In genomic region chrX:12677396-12677795, GRCm38 (mm10) we compare ENCODE assay signal across 7 mouse cellular contexts. TPM values are rescaled to one million over a fixed set of nuclear protein-coding genes. Genes with fewer than 3 reads are reported as not detected.
DNase-seq lines count a peak whose midpoint lies in the region; TF ChIP-seq lines count a peak whose summit lies in the region.

No protein-coding gene starts in this region.

- no peak for TF ChIP-seq POLR2A in spleen, adult 2 months (IDR thresholded peaks at IDR 0.05; ENCODE audit: low read depth, low read length)

- no peak overlapping the region for H3K4me3 ChIP-seq in embryonic facial prominence, embryonic 10.5 days
- H3K4me3 ChIP-seq in spleen, adult 2 months (ENCODE audit: extremely low read depth, insufficient read depth, insufficient read length), result no peak overlapping the region

- DNase-seq in urinary bladder, adult 18-20 months (ENCODE audit: low spot score in 2 of 2), result peak; percentile 18 to 33
- DNase-seq in urinary bladder, postnatal 10 days (ENCODE audit: low spot score), result no peak
- peak; percentile 81 for DNase-seq in adrenal gland, postnatal 14 days
- peak; percentile 61 for DNase-seq in embryonic facial prominence, embryonic 10.5 days (ENCODE audit: low spot score)
- DNase-seq in kidney, postnatal 36 days, result peak; percentile 62 to 82
- DNase-seq in lung, postnatal 10 days, result peak; percentile 72
- DNase-seq in spleen, adult 2 months (ENCODE audit: low read depth in 1 of 2, low spot score in 2 of 2), result peak; percentile 21 to 44

- H3K27me3 ChIP-seq in embryonic facial prominence, embryonic 10.5 days (replicated peaks; ENCODE audit: low read depth, poor library complexity, severe bottlenecking), result peaks cover 19% of the 10 kb centered on the region
- no peaks in the 10 kb centered on the region for H3K27me3 ChIP-seq in spleen, adult 2 months (ENCODE audit: control insufficient read depth, insufficient read depth, low read length)

- no peak overlapping the region for H3K27ac ChIP-seq in embryonic facial prominence, embryonic 10.5 days (replicated peaks)
- no peak overlapping the region for H3K27ac ChIP-seq in spleen, adult 2 months (ENCODE audit: insufficient read depth, low read length)

- WGBS in embryonic facial prominence, embryonic 10.5 days, result 42% methylated on average over 6 of the region's 6 CpGs
- 26% methylated on average over 6 of the region's 6 CpGs for WGBS in spleen, adult 2 months

- TF ChIP-seq CTCF in spleen, adult 2 months (IDR thresholded peaks at IDR 0.05; ENCODE audit: extremely low read depth, insufficient read depth, insufficient read length, insufficient replicate concordance), result 0 out of 2 replicates have a peak, but pooled peaks have one; percentile 2

- H3K4me1 ChIP-seq in embryonic facial prominence, embryonic 10.5 days, result 0 out of 2 replicates have a peak, but pooled peaks cover 3% of the 10 kb centered on the region
- no peaks in the 10 kb centered on the region; the same call in 1 of the 2 replicates for H3K4me1 ChIP-seq in spleen, adult 2 months (ENCODE audit: control insufficient read depth, insufficient read depth, insufficient read length)

- H3K36me3 ChIP-seq in embryonic facial prominence, embryonic 10.5 days (replicated peaks), result peaks cover 15% of the 10 kb centered on the region
- peaks cover 2% of the 10 kb centered on the region; the same call in 1 of the 2 replicates for H3K36me3 ChIP-seq in spleen, adult 2 months (ENCODE audit: control insufficient read depth, insufficient read depth, low read length)

- no peaks in the 10 kb centered on the region for H3K9me3 ChIP-seq in embryonic facial prominence, embryonic 10.5 days

RNA-seq across cellular contexts. Expression of gene 1810030O07Rik, which starts 3.9 kb away (rescaled TPM):
- 22.8 and 25.6 TPM in 2 replicates for total RNA-seq in adrenal gland, postnatal 14 days (2021)
- 34.0 and 37.5 TPM in 2 replicates for polyA plus RNA-seq in embryonic facial prominence, embryonic 10.5 days (2016; fragmentation: Nextera tagmentation; extraction: Ambion mirVana)
- polyA plus RNA-seq in spleen, adult 2 months (2012; rRNA removed), result 8.7 and 11.0 TPM in 2 replicates
